Mouse (Mus musculus) small intestine, adult 2 months (tissue): ENCODE measurements around the gene Mboat2. TPM values are rescaled to one million over a fixed set of nuclear protein-coding genes. Genes with fewer than 3 reads are reported as not detected.

Experiments
- H3K27ac ChIP-seq: fragments of 200-500 bp; 2 replicates; pipeline ENCODE4 v1.5.1; 2012; ENCODE audit warnings: low read depth, low read length, control low read depth, inconsistent platforms; ENCODE audit not compliant: insufficient read depth
- H3K27me3 ChIP-seq: fragments of 200-500 bp; 2 replicates; pipeline ENCODE4 v1.6.1; 2012; ENCODE audit warnings: mild to moderate bottlenecking, moderate library complexity, low read length, inconsistent platforms; ENCODE audit not compliant: control insufficient read depth, insufficient read depth
- H3K36me3 ChIP-seq: fragments of 200-500 bp; 2 replicates; pipeline ENCODE4 v1.6.1; 2012; ENCODE audit warnings: mild to moderate bottlenecking, low read length, control low read depth, inconsistent platforms; ENCODE audit not compliant: control insufficient read depth, insufficient read depth
- H3K4me1 ChIP-seq: fragments of 200-500 bp; 2 replicates; pipeline ENCODE4 v1.6.1; 2012; ENCODE audit warnings: low read length, inconsistent platforms, mixed read lengths; ENCODE audit not compliant: control insufficient read depth, insufficient read depth, insufficient read length
- H3K4me3 ChIP-seq: fragments of 200-500 bp; 2 replicates; pipeline ENCODE4 v1.5.1; 2012; ENCODE audit warnings: low read depth, mild to moderate bottlenecking, control low read depth, inconsistent platforms, low read length, moderate library complexity
- CTCF ChIP-seq: fragments of 200-500 bp; IDR thresholded peaks from 2 replicates; pipeline ENCODE4 v1.5.1; 2012; ENCODE audit warnings: low read depth, mild to moderate bottlenecking, control low read depth, inconsistent platforms, low read length, moderate library complexity, mixed read lengths; ENCODE audit not compliant: insufficient replicate concordance, insufficient read length; ENCODE audit errors: extremely low read depth
- POLR2A ChIP-seq: fragments of 200-500 bp; IDR thresholded peaks from 2 replicates; pipeline ENCODE4 v1.6.1; 2012; ENCODE audit warnings: low read depth, mild to moderate bottlenecking, control low read depth, inconsistent platforms, low read length, moderate library complexity
- WGBS: fragments of 180-500 bp; shearing (Covaris S2); methylation state at CpG from one replicate; pipeline ENCODE4 v1.1.7; 2018; 5-methylcytosine and 5-hydroxymethylcytosine counted together
- polyA plus RNA-seq: library from polyadenylated mRNA; depleted of rRNA; stranded (reverse); fragments of >200 nt; gene quantifications from 2 replicates; pipeline ENCODE4 v1.2.3, GENCODE M21; 2012

Mboat2 gene
- polyA plus RNA-seq, 1 experiment = 0.55 TPM

DNA sequence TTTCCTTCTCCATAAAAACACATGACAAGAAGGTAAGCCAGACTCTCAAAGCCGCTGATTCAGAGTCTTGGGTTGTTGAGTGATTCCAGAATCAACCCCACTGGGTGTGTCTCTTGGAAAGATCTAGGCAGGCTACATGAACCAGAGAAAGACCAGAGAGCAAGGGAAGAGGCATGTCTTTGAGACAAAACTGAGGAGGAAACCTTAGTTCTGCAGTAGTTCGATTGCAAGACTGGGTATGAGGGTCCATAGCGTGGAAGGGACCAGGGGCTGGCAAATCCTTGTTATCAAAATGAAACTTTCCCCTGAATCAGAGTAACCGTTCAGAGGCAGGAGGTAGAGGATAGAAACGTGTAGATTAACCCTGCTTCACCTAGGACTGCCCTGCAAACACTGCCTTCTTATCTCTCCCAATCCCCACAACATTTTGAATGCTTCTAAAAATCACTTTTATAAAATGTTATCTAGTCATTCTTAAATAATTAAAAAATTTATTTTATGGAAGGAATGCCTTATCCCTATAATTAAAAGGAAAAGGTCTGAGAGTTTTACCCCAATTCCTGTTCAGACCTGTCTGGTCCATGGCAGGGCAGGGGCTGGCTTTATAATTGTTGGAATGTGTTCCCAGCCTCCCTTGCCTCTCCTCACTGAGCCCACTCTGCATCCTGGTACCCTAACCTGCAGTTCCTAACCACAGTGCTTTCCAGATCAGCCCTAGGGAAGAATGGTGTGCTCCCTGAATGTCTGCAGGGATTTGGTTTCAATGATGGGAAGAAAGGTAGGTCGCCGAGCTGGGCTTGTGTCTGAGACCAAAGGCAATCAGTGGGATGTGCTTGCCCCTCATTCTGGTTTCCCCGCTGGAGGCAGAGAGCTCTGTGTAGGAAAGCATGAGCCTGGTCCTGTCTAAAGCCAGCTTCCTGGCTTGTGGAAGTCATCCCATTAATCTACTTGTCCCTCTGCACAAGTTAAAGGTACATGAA lies 142.0 kb downstream of the Mboat2 start:
- TF ChIP-seq CTCF (no peak), POLR2A (no peak)
- no peaks in the 10 kb centered on the region for H3K36me3 ChIP-seq
- 76% methylated on average over 8 of the region's 8 CpGs for WGBS
- no peak overlapping the region for H3K27ac ChIP-seq
- H3K4me1 ChIP-seq = peaks cover 5% of the 10 kb centered on the region
- H3K4me3 ChIP-seq = no peak overlapping the region
- H3K27me3 ChIP-seq = no peaks in the 10 kb centered on the region

DNA sequence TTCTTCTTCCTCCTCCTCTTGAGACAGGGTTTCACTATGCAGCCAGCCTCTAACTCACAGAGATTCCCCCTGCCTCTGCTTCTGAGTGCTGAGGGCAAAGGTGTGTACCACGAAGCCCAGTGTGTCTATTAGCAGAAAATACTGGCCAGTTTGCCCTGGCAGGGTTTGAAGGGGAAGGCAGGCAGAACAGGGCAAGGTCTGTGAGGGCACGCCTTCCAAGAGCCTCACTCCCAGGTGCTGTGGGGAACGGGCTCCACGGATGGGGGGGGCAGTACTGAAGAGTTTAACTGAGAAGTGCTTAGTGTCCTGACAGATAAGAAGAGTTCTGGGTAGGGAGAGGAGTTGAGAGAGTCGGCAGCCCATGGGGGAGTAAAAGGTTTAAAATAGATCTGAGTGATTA lies 142.9 kb downstream of the Mboat2 start:
- TF ChIP-seq CTCF (no peak), POLR2A (no peak)
- H3K27me3 ChIP-seq = no peaks in the 10 kb centered on the region
- peaks cover 5% of the 10 kb centered on the region for H3K4me1 ChIP-seq
- WGBS = 22% methylated on average over 5 of the region's 5 CpGs
- no peak overlapping the region for H3K4me3 ChIP-seq
- H3K36me3 ChIP-seq = no peaks in the 10 kb centered on the region
- H3K27ac ChIP-seq = no peak overlapping the region

DNA sequence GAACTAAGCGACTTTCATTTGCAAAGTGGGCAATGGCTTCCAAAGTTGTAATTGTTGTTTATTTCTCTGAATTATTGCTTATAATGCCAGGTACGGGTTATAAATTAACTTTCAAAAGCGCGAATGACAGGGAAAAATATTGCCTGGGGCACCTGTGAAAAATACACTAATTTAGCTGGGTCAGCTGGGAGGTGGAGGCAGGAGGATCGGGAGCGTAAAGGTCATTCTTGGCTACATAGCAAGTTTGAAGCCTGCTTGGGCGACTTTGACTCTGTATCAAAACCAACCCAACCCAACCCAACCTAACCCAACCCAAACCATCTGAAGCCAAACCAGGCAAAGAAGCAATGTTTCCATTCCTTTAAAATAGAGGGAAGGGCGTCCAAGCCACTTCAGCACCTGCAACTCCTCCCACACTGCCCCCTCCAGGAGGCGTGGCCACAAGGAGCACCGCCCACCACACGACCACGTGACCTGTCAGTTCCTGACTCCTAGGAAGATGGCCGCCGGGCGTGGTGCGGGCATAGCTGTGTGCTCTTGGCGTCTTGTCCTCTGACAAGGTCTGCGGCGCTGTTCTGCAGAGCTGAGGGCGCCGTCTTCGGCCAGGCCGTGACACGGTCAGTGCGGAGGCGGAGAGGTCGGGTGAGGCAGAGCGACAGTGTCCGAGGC lies 143.9 kb downstream of the Mboat2 start, which contains the start of gene Kidins220:
Gene Kidins220 (plus strand): TSS at position 480 of the 669 bp plus-strand sequence.
- Histone ChIP-seq H3K4me3 (peak within 1 kb of the TSS; percentile 75), H3K4me1 (peaks cover 5% of the 10 kb centered on the region), H3K27me3 (no peaks in the 10 kb centered on the region), H3K27ac (peak within 1 kb of the TSS; percentile 75), H3K36me3 (no peaks in the 10 kb centered on the region)
- no peak for TF ChIP-seq CTCF
- TF ChIP-seq POLR2A = peak; percentile 76
- 6% methylated on average over 28 of the region's 29 CpGs for WGBS

DNA sequence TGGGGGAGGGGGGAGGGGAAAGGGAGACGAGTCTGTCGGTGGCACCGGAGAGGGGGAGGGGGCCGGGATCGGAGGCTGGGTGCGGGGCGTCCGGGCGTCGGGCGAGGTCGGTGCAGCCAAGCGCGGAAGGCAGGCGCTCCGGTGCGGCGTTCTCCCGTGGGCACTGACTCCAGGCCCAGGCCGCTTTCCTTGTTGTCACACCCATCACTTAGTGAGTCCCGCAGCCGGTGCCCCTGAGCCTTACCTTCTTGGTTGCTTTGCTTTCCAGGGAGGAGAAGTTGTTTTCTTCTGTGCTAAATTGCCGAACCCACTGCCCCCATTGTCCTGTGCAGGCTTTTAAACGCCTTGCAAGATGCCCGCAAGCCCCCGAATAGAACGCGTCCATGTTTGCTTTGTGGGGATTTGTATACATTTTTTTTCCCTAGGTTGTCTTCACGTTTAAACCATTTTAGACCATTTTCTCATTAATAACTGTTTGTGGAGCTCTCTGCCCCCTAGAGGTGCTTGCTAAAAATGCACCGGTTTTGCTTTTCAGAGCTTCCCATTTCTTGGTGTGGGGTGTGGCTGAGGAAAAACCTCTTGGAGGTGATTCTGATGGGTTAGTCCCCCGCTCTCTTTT lies 144.5 kb downstream of the Mboat2 start:
- under 1% methylated on average over 31 of the region's 31 CpGs for WGBS

DNA sequence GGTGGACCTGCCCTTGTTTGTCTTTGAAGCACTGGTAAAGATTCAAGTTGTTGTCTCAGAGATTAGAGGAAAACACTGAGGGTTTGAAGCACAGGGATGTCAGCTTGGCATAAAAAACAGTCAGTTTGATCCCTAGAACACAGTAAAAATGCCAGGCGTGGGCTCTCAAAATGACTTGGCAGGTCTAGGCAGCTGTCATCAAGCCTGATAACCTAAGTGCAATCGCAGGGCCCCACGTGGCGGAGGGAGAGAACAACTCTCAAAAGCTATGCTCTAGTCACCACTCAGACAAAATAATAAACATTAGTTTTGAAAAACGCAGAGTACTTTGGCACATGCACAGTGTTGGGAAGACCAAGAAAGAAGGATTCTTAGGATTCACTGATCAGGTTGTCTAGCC lies 154.5 kb downstream of the Mboat2 start:
- H3K36me3 ChIP-seq = peaks cover 33% of the 10 kb centered on the region
- TF ChIP-seq POLR2A (no peak), CTCF (no peak)
- WGBS = 72% methylated on average over 5 of the region's 5 CpGs
- no peaks in the 10 kb centered on the region for H3K27me3 ChIP-seq
- H3K27ac ChIP-seq = no peak overlapping the region
- H3K4me3 ChIP-seq = no peak overlapping the region
- H3K4me1 ChIP-seq = no peaks in the 10 kb centered on the region

More for the DNA sequence above, 144.5 kb downstream of the Mboat2 start:
- Histone ChIP-seq H3K4me1 (peaks cover 5% of the 10 kb centered on the region), H3K27ac (peak overlapping the region; percentile 75), H3K27me3 (no peaks in the 10 kb centered on the region), H3K4me3 (peak overlapping the region; percentile 75), H3K36me3 (no peaks in the 10 kb centered on the region; the same call in 1 of the 2 replicates)
- TF ChIP-seq CTCF (peak; percentile 69; the same call in 1 of the 2 replicates), POLR2A (no peak)

DNA sequence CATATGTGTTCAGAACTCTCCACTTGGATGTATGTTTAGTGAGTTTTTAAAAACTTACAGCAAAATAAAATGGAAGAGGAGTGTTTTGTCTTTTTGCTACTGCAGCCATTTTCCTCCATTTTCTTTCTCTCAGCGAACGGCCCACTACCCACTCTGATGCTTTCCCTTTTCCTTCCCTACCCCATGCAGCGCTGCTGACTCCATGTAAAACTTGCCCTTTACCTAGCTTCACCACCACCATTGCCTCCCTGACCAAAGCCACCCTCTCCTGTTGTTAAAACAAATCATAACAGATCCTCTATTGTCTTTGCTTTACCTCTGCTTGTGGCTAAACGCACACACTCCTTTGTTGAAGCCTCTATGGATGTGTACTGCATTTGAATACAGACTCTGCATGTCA lies 164.7 kb downstream of the Mboat2 start:
- no peak overlapping the region for H3K4me3 ChIP-seq
- TF ChIP-seq CTCF (no peak), POLR2A (no peak)
- H3K4me1 ChIP-seq = no peaks in the 10 kb centered on the region
- no peaks in the 10 kb centered on the region for H3K27me3 ChIP-seq
- 95% methylated on average over 4 of the region's 4 CpGs for WGBS
- peaks cover 66% of the 10 kb centered on the region for H3K36me3 ChIP-seq
- H3K27ac ChIP-seq = no peak overlapping the region
